Mouse (Mus musculus) layer of hippocampus, adult 8-10 months (tissue): Measurements from ENCODE around the gene Thumpd3. TPM values are rescaled to one million over a fixed set of nuclear protein-coding genes. Genes with fewer than 3 reads are reported as not detected.
A peak's percentile ranks its signal among the peaks of the same experiment; 100 is the strongest.

Experiments used
- DNase-seq, 2 experiments: peaks; one replicate each; pipeline ENCODE4 v3.0.0; 2022; ENCODE audit warnings: low spot score in 2 of 2
- total RNA-seq, 4 experiments: library from RNA; stranded (reverse); gene quantifications; 2 replicates each; pipeline ENCODE4 v1.2.4; 2022

Thumpd3 gene
- 10 to 100 TPM; 31.2 to 39.5 (median 37.6) TPM for total RNA-seq

DNA sequence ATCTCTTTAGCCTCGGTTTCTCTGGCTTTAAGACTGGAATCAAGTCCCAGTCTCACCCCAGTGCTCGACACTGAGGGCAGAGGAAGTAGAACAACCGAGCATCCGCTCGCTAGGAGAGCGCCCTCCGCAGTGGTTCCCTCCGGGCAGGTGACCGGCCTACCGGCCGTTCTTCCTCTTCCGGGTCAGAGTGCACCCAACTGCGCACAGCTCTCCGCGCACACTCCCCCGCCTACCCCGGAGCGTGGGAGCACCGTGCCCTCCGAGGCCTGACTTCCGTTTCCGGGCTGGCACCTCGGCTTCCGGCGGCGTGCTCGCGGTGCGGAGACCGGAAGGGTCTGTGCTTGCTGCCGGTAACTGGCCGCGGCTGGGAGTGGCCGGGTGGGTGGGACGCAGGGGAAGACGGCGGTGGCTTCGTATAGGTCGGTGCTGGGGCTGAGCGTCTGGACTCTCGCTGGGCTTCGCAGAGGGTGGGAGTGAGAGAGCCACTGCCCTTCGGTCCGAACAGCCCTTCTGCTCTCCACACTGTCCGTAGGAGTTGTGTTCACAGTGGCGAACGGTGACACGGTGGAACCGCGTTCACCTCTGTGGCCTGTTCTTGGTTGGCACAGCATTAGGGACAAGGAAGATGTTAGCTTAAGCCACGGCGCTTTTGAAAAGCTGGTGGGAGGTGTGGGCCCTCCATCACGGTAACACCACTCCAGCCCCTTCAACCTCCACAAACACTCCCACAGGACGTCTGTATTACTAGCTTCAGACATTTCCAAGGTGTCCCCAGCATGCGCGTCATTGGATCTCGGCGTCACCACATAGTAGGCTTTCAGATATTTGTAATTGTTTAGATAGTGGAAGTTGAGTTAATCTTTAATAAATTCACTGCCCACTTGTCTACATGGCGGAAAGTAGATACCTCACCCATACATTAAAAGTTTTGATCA is at the start of gene Thumpd3:
Gene Thumpd3, plus strand, starts transcription at position 185 of the 935 bp plus-strand sequence.
- peak; percentile 94 for DNase-seq

DNA sequence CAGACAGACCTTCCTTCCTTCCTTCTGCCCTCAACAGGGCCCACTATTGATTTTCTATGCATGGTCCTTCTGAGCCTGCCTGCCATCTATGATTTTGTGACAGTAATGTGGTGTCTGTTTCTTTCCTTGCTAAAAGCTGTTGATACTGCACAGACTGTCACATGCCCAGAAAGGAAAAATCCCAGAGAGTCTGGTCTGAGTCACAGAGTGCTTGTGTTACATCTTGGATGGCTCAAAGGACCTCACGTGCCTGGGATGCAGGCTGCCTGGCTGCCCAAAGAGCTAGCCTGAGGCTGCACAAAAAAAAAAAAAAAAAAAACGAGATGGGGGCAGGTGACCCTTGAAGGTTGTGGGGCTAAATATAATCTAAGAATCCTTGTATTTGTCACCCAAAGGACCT is 46.8 kb upstream of the Thumpd3 start:
- DNase-seq = no peak

DNA sequence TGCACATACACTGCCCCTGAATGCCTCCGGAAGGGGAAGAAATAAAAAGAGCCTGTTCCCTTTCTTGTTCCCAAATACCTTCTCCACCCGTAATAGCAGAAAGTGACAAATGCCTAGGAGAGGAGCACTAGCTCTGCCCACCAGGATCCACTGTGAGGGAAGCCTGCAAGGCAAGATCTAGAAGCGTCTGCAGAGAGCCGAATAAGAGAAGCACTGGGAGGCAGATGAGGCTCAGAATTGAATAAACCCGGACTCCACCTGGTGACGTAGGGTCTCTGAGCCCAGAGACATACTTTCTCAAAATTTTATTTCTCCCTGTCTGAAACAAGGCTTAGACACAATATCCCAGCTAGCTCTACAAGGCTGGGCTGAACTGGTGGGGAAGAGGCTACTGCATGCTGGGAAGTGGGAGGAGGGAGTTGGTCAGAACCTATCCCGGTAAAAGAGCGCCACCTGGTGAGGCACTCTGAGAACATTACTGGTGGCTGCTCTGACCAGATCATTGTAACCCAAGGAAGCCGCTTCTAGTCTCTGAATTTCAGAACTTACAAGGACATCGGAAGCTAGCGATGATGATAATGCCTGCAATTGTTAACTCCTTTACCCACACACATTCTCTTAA is 45.2 kb upstream of the Thumpd3 start:
- peak; percentile 84 to 93 for DNase-seq

DNA sequence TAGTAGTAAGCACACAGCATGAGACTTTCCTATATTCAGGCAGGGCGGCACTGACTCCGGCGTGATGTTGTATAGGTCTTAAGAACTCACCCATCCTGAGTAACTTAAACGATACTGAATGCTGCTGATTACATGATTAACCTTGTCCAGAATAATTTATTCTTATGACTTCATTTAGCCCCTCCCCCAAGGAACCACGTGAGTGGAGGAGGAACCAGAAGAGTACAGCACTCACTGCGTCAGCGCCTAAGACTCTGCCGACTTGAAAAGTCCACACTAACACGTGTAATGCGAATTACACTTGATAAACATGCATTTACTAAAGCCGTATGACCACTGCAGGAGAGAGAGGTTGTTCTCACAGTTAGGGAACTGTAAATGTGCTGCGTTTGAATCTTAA is 44.3 kb upstream of the Thumpd3 start:
- no peak for DNase-seq

DNA sequence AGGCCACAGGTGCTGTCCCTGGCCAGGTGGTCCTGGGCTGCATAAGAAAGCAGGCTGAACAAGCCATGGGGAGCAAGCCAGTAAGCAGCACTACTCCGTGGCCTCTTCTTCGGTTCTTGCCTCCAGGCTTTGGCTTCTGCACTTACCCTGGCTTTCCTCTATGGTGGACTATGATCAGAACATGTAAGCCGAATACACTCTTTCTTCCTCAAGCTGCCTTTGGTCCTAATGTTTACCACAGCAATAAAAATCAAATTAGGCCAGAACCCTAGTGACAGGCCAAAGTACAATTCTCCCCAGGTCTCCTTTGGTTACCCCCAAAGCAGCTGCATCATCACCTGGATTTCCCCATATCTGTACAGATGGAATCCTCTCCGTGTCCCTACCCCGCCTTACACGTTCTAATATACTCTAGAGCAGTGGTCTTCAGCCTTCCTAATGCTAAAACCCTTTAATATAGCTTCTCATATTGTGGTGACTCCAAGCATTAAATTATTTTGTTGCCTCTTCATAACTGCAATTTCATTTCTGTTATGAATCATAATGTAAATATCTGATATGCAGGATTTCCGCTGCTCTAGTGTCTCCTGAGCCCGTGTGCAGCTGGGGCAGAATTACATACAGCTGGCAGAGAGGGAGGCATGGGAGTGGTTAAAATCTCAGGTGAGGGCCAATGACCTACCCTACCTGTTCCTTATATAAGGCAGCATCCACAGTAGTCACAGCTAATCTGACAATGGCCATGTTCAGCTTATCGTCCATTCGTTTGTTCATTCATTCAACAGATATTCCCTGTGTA is 42.5 kb upstream of the Thumpd3 start:
- DNase-seq = no peak

DNA sequence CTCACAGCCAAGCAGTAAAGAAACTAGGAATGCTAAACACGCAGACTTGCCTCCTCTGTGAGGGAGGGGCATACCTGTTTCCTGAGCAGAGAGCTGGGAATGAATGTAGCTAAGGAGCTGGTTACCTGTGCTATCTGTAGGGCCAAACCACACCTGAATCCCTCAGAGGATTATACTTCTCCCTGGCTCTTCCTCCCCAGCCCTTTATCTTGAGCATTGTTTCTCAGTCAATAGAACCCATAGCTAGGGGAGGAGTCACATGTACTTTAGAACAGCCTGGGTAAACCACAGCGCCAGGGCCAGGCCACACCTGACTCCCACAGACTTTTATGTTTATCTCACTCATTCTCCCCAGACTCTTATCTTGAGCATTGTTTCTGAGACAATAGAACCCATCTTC is 39.2 kb upstream of the Thumpd3 start:
- DNase-seq = no peak

DNA sequence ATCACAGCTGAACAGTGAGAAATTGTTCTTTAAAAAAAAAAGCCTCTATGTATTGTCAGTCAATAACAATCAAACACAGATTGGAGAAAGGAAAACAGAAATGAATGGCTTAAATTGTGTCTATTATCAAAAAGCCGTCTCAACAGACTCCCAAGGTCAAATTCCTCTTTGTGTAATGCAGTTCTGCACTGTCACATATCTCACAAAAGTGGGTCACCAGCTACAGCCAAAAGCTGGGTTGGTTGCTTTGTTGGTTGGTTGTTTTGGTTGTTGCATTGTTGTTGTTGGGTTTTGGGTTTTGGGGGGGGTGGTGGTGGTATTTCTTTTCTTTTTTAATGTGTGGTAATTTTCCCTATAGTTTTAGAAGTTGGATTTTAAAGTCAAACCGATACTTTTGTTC is 34.1 kb upstream of the Thumpd3 start:
- no peak for DNase-seq

DNA sequence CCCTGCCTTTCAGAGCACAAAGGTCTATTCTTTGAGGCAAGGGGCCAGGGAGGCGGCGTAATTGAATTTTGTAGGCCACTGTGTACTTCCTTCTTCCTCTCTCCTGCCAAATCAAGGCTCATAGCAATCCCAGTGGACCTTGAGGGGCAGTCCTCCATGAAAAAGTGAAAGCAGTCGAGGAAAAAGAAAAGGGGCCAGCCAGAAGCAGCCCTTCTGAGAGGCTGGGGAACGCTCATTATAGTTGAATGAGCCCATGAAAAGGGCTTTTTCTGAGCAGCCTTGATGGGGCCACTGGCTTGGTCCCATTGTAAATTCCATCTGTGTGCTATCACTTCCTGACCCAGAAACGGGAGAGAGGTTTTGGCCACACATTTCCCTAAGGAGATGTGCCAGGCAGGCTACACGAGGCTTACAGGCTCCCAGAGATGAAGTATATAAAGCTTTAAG is 33.5 kb upstream of the Thumpd3 start:
- peak; percentile 65 to 77 for DNase-seq

DNA sequence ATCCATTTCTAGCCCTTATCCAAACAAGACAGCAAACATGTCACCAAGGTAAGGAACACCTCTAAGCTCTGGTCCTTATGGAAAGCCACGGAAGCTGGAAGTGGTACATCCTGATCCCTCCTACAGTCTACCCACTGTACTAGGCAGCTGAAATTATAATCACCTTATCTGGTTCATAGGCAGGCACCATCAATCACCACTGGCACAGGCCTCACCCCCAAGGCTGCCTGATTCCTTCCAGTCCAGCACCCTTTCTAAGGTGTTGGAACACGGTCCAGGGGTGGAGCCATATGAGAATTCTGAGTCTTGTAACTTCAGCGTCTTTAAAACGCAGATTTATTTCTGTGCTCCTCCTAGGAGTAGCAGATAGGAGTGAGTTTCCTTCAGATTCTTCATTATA is 32.5 kb upstream of the Thumpd3 start:
- no peak for DNase-seq

DNA sequence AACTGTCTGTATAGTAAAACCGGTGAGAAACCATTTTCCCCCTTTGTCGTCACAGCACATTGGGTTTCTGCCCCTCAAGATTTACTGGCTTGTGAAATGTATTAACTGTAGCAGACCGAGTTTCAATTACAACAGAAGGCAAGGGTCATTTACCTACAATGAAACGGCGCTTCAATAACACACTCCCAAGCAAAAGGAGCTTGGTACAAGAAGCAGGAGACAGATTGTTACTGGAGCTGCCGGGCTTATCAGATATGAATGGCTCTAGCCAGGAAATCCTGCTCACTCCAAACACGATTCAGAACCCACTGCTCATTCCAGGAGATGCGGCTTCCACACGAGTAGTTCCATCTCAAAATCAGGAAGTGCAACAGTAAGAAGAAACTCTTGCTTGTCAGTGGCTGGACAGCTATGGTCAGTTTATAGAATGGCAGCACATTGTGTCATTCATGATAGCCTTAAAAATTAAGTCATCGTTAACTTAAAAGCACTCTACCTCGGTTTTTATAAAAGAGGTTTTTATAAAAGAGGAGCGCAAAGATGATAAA is 28.5 kb upstream of the Thumpd3 start:
- DNase-seq = no peak

DNA sequence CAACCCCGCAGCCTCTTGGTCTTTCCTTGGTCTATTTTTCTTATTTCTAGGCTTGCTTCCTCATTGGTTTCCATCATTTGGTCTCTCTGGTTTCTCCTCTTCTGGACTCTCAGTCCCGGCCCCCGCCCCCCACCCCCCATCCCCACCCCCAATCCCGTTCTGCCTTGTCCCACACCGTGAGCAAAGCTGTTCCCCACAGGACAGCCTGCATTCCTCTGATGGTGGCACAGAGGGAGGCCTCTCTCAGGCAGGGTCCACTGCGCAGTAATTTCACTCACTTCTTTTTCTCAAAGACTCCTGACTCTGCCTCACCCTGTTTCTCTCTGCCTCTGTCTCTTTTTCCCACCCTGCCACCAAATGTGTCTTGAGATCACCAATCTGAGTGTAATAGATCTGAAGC is 27.9 kb upstream of the Thumpd3 start:
- no peak for DNase-seq

DNA sequence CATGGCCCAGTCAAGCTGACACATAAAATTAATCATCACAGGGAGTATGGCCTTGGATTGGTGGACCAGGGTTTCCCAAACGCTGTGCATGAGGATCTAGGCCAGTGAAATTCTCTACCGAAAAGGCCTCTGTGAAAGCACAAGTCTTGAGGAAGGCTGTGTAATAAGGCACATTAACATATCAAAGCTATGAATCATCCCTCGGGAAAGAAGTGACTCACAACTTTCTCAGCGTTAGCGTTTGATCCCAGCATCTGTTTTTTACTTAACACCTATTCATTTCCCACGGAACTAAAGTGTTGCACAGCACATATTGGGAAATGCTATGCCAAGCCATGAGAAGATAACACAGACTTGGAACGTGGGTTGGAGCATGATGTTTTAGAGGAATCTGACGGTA is 21.2 kb upstream of the Thumpd3 start:
- peak; percentile 42 to 64 for DNase-seq

DNA sequence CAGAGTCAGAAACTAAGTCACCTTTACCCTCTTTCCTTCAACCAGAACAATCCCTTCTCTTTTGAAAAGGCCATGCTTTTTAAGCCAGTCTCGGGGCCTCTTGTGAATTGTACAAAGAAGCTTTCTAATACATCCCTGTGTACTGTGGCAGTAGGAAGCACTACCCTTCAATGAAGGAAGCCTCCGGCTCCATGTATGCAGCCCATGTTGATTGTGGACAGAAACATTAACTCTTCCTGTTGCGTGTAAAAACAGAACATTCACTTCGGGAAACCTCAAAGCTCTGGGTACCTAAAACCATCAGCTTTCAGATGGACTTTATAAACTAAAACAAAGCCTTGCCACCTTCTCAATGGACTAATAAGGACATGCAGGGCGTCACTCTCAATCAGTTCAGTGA is 20.3 kb upstream of the Thumpd3 start:
- DNase-seq = no peak

DNA sequence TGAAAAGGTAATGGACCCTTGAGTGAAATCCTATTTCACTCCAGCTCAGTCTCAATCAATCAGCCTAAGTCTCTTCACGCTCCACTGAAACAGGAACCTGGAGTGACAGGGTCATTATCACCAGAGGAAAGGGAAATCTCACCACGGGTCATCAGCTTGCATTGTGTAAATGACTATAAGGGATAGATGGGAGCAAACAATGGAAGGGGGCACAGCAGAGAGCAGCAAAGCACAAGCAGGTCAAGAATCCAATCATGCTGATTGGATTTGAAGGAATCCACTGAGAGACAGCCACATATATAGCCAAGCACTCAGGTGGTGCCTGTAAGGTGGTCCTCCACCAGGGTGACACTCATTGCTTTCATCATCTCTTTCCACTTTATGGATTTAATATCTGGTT is 18.6 kb upstream of the Thumpd3 start:
- DNase-seq = no peak

DNA sequence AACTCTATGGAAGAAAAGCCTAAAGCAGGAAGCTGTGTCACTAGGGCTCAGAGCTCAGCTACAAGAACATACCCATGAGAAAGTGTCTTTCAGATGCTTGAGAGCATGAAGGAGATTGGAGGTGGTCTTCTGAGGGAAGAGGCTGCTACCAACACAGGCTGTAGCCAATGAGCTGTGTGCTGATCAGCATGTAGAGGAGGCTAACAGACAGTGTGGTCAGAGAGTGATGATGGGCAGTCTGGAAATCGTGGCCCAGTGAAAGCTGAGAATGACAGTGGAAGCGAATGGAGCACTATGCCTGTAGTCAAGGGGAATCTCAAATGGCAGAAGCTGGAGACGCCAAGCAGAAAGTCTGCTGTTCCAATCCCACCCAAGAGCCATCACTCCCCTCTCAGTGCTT is 17.0 kb upstream of the Thumpd3 start:
- DNase-seq = no peak

DNA sequence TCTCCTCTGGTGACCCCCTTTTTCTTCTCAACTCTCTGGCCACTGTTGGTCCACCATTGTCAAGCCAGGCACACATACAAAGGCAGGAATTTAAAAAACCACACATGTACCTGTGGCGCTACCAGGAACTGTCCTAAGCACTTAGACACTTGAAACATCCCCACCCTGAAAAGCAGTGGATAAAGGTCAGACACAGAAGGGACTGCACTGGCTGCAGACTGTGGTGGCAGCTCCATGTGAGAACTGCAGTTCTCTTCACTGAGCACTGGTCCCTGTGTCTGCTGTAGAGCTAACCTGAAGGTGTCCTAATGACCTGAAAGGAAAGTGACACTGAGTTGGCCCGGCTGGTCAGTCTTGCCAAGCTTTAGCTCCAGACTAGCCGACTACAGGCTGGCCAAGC is 15.5 kb upstream of the Thumpd3 start:
- DNase-seq = no peak

DNA sequence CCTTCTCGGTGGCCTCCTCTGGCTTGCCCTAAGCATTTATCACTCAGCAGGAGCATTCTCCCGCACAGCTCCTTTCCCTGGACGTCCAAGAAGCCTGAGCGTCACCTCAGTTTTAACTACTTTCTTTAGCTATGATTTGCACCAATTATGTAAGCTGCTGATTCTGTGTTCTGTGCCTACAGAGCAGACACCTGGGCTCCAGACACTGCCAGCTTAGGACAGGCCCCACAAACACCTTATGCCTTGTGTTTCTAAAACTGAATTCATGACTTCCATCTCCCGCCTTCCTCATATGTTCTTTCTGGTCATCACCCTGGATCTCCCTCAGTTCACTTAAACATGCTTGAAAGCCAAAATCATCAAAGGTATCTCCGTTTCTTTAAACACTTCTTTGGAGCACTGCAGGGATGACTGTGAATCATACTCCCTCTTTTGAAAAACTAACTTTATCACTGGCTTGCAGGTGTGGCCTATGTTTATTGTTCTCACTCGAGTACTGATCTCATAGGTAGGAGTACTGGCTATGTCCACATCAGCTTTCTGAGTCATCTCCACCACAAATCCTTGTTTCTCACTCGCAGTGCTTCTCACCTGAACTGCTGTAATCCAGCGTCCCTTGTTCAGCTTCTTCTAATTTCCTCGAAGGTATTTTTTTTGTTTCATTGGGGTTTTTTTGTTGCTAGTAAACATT is 14.9 kb upstream of the Thumpd3 start:
- no peak for DNase-seq

DNA sequence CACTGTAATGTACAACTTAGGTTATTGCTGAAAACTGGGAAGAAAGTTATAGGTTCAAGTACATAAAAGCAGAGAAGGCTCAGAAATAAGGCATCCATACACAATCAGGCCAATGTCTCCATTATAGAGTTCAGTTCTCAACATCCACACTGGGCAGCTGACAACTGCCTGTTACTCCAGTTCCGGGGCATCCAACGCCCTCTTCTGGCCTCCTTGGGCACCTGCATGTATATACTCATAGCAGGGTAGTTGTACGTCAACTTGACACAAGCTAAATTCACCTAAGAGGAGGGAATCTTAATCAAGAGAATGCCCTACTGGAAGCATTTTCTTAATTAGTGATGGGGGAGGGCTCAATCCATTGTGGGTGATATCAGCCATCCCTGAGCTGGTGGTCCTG is 13.9 kb upstream of the Thumpd3 start:
- DNase-seq = no peak

DNA sequence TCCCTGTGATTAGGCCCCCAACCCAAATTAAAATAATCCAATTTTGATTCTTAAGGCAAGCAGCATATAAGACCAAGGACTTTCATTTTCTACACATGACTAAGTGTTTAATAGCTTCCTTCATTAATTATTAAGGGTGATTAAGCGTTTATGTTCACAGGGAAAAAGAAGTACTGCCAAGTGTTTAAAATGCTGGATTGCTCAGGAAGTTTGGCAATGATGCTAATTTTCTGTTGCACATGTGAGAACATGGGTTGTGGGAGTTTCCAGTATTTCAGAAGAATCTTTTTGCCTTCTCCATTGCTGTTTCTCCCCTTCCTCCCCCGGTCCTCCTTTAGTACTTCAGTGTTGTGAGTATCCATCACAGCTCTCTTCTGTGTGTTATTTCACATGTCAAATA is 12.8 kb upstream of the Thumpd3 start:
- no peak for DNase-seq

DNA sequence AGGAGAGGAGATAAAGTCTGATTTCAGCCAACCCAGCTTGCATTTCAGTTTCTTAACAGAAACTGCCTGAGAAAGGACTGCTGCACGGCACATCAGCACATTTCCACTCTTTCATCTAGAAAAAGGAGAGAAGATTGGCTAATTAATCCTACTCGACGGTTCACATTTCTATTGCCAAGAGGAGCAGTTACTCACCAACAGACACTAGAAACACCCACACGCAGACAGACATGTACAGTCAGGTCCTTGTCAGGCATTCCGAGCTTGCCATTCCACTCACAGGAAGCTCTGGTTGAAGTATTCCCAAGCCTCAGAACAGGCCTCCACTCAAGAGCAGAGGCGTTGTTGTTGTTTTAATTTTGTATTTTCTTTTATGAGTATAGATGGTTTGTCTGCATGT is 11.6 kb upstream of the Thumpd3 start:
- no peak for DNase-seq
